Mouse (Mus musculus) spleen, adult 18-20 months (tissue): Measurements from ENCODE around the gene Smco2.

ENCODE experiments used
- DNase-seq, 2 experiments: peaks; one replicate each; pipeline ENCODE4 v3.0.0; 2022; ENCODE audit warnings: mixed read lengths in 2 of 2

Gene Smco2

DNA sequence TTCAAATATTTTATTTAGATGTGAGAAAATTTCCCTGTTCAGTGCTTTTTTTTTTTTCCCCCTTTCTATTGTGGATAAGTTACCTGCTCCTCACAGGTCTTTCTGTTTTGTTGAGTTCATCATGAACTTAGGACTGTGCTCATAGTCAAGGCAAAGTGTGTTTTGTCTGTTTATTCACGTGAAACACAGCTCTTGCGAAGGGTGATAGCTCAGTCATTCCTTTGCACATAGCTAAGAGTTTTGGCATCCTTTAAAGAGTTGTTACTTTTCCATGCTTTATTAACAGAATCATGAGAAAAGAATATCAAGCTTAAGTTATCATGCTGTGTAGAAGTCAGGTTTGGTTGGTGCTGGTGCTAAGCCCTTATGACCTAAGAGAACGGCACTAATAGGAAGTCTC, 54.8 kb downstream of the Smco2 start:
- no peak for DNase-seq

DNA sequence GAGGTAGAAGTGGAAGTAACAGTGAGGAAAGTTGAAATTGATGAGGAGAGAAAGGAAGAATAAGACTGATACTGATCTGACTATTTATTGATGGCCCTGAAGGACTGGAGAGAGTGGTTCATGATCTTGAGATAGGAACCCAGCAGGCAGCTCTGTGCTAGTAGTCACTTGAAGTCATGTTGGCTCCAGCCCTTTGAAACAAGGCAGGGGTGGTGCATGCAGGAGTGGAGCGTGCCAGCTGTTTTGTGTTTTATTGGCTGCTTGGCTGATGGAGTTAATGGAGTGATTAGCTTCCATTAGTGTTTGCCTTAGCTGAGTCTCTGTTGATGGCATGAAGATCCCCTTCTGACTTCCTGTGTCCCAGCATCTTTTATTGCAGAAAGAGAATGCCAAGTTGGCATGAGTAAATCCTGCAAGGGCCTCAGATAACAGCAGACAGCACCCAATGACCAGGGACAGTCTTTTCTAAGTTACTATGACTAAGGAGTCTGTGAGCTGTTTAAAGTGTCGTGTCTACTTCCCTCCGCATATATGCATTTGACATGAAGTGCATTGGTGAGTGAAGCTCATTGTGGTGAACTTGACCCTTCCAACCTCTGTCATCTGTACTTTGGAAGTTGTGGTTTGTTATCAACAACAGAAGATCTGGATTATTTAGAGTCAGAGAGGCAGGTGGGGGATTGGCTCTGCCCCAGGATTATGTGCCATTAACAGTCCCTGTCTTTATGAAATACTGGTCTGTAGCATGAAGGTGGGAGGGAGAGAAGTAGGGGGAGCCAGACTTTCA, 56.3 kb downstream of the Smco2 start:
- no peak for DNase-seq

DNA sequence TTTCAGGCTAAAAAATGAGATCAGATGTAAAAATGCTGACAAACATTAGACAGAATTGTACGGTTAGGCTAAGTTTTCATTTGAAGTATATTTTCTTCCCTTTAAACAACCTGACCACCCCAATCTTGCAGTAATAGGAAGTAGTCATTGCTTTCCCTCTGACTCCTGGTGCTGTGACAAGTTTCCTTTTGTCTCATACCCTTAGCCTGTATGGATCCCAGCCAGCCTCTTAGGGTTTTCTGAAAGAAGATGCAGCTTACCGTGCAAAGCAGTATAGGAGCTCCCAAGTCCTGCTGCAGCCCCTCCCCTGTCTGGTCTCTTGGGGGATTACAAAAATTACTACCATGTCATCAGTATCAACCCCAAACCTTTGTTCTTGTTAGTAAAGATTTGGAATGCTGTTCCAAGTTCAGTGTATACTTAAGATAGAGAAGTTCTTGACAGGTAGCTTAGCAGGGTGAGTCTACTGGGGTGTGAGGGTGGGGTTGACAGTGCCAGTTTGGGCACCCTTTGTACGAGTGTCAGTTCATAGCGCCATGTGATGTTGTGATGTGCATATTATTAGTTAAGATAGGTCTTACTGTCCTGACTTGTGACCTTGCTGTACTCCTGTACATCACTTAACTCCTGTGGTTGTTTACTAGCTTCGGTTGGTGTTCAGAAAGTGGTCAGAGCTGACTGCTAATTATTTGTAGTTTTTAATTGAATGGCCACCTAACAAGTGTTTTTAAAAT, 57.3 kb downstream of the Smco2 start:
- DNase-seq: no peak

DNA sequence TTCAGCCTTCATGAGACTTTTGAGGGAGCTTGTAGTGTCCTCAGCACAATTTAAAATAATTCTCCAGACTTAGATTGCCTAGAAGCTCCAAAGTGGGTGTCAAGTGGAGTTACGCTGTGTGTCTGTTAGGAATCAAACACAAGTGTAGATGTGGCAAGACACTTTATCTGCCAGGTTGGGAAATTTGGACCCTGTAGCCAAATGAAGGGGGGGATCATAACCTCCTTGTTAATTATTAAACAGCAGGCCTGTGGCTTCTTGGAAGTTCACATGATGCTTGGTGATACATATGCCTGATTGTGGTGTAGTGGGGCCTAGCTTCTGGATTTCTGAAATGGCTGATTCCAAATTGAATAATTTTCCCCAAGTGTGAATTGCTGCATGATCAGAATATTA, 57.9 kb downstream of the Smco2 start:
- no peak for DNase-seq

DNA sequence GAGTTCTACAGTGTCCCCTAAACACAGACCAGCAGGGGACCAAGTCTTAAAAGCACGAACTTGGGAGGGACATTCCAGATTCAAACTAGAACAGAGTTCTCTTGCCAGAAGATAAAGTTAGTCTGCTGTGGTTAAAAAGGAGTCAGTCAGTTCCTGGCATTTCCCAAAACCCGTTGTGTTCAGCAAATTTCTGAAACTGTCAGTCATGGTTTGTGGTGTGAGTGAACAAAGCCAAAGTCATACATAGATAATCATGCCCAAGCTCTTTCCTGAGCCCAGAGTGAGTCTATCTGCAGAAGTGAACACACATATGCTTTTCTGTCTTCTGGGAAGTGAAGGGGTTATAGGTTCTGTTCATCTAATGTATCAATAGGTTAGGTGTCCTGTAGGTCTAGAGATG, 58.9 kb downstream of the Smco2 start:
- DNase-seq: no peak

DNA sequence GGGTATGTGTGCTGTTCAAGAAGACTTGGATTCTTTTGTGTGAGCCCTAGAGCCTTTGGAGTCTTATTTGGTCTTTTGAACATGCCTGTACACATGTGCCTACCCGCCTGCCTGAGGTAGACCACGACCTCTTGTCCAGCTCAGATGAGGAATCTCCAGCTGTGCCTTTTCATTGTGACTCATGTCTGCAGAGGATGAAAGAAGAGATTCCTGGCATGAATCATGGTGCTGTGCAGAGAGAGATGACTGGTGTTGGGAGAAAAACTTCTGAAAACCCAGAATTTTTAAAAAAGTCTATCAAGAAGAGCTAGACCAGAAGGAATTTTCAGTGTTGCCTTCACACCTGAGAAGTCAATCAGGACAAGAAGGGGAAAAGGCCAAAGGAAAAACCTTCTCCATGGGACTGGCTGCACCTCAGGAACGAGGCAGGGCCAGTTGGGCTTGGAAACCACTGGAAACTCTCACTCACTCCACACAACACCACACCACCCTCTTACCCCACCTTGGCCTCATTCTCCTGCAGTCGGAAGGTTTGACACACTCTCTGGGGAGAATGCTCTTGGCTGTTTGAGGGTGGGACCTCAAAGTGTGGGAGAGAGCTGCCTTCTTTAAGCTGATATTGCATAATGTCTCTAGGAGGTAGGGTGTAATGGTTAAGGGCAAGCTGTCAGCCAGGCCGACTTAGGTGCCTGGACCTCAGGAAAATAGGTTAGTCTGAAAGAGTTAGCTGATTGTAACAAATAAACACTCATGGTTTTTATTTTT, 60.0 kb downstream of the Smco2 start:
- DNase-seq: no peak

DNA sequence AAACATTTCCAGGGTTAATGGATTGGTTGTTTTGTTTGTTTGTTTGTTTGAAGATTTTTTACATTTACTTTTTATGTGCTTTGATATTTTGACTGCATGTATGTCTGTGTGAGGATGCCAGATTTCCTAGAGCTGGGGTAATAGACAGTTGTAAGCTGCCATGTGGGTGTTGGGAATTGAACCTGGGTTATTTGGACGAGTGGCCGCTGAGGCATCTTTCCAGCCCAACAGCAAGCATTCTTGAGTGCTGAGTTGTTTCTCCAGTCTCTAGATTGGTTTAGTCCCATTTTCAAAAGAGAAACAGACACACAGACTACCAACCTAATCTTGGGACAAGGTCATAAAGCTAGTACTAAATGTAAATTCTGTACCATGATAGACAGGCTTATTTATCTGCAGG, 60.9 kb downstream of the Smco2 start:
- DNase-seq: no peak

DNA sequence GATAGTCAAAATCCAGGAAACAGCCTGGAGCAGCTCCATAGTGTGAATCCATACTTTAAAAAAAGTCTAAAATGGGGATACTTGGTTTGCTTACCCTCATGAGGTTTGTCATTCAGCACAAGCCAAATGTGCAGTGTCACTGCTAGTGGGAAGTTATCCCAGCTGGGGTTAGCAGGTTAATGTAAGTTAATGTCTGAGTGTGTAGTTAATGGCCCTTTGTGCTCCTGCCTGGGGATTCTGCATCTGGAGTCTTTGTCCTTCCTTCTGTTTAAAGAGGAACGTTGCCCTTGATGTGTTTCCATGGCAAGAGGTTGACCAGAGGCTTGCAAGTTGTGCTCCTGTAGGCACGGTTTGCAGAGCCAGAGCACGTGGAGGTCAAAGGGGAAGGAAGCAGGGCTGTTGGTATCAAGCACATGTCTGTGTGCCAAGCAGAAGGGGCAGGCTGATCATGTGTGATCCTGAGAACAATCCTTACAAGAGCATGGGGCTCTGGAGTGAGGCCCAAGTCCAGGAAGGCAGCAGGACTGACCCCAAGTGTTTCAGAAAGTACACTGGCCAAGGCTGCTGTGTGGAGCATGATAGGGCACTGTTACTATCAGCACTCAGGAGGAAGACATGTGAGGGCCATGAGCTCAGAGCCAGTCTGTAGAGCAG, 63.1 kb downstream of the Smco2 start:
- DNase-seq: no peak

DNA sequence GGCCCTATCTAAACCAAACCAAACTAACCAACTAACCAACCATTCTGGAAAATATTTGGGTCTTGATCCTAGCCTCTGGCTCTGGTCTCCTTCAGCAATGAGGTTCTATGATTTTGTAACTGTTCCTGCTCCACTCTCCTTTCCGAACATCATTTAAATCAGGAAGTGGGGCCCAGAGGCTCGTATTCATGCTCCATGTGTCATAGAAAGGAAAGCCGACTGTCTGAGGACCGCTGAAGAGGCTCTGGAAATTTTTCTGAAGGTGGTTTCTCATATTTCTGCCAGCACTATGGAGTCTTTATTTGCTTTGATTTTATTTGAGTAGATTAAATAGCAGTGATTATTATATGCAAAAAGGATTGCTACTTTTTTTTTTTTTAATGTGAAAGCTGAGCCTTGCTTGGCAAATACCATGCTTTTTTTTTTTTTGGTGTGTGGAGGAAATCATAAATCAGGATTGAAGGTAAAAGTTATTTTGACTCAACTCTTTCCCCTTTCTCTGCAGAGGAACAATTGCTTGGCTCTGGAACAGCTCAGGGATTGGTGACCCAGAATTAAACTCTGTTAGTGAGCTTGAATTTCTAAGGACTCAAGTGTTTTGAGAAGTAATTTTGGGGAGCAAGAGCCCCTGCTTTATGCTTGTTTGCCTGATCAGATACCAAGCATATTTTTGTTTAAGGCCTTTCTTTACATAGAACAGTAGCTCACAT, 63.7 kb downstream of the Smco2 start:
- DNase-seq: no peak

DNA sequence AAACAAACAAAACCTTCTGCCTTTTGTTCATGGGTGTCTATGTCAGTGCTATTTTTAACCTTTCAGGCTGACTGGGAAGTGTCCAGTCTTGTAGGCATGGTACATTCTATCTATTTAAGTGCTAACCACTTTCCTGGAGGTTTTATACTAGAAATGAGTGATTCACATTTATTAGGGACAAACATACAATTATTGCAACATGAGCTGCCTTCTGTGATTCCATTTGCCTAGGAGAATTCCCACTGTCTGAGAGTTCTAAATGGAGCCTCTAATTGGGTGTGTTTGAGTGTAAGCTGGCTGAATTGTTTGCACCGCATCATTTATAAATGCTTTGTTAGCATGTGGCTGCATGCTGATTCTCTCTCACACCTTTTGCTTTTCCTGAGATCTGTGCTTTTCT, 65.9 kb downstream of the Smco2 start:
- no peak for DNase-seq

DNA sequence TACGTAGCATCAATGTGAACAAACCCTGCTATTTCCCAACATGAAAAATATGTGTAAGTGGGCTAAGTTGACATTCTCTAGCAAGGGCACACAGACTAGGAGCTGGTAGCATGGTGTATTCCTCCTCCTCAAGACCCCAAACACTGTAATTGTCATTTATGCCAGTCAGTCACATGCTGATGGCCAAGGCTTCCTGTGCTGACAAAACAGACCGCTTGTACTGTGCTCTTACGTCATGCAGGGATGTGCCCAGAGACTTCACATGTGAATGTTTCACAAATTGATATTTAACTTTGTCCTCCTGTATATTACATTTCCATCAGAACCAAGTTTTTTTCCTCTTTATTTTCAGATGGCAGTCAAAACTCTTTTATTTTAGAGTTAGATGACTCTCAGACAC, 67.5 kb downstream of the Smco2 start:
- DNase-seq: no peak

DNA sequence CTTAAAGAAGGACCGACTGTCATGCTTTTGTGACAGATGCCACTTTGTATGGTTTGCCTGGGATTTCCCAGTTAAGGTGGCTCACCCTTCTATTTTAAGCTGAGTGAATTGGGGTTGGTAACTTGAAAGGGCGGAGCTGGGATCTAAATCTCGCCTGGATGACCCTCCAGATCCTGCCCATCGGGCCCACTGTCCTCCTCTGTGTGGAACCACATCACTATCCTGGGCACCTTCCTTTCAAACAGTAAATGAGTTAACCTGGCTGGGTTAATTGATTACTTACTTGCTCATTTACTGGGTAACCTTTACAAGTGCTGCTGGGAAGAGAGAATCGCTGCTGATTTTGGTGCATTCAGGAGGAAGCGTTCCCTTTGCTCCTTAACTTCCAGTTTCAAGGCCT, 68.4 kb downstream of the Smco2 start:
- DNase-seq: no peak
